Mouse (Mus musculus) inflammation-experienced regulatory T-cells, adult 6 months (primary cell): ENCODE results near the gene Ctnna2. TPM values are rescaled to one million over a fixed set of nuclear protein-coding genes. Genes with fewer than 3 reads are reported as not detected.

Experiments
- ATAC-seq: one replicate; pipeline ENCODE4 v1.8.0; 2017
- polyA plus RNA-seq, 3 experiments: library from polyadenylated mRNA; unstranded; fragments of 100-300 nt; shearing (Covaris generic); gene quantifications; one replicate each; pipeline ENCODE4 v1.2.1; 2017

Ctnna2 gene
- polyA plus RNA-seq, 3 experiments from 2014 or later: not detected

DNA sequence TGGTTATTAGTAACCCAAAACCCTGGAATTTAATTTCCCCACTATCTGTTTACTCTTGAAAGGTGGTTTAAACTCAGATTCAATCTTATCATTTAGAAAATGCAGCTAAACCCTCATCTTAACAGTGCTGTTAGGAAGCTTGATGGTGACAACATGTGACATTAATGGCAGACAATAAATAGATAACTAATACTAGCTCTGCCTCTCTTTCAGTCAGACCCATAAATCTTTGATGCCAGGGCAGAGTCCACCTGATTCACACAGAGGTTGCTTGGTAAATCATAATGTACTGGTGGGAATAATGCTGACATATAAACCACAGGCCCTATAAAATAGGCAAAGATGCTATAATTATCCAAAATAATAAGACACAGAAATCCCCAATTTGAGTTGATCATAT, 398.6 kb downstream of the Ctnna2 start:
- ATAC-seq: no peak

DNA sequence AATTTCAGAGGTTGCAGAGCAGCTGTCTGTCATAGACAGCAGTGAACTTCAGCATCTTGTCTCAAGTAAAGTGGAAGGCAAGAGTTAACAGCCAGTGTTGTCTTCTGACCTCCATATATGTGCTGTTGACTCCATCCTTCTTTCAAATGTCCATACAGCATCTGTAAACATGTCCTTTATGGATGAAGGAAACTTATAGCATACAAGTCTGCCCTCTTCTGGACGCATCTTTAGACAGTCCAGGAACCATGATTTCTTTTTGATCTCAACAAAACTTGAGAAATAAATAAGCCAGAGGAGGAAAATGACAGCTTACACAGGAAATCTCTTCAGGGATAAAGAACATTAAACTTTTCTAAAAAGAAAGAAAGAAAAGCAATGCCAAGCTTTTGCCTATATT, 400.9 kb downstream of the Ctnna2 start:
- no peak for ATAC-seq

DNA sequence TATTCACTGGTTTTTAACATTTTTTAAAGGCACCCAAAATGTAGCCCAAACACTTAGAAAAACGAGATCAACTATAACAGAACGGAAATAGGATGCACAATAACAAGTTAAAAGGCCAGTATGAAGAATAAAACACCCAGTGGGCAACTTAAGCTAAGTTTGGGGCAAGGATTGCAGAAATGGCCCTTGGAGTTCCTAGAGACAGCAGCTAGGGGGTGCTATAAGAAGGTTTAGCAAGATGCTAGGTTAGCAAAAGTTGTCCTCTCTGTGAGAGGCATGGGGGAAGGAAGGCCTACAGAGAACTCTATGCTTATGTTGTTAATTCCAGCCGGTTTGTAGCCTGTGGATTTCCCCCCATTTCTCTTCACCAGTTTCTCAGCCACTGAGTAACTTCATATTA, 401.9 kb downstream of the Ctnna2 start:
- ATAC-seq: no peak

DNA sequence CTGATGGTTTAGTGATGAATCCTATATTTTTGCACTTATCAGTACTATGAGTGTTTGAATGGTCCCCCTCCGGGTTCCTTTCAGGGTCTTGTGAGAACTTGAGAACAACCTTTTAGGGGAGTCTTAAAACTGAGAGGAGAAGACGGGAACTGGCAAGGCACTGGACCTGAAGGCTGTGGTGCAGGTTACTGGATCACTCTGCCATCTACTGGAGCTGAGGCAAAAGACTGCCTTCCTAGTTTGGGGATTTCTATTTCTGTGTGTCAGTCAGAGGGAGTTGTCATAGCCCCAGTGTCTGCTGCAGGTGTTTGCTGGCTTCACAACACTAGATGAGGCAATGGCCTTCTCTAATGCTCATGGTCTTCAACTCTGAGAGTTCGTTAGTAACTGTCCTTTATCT, 406.9 kb downstream of the Ctnna2 start:
- no peak for ATAC-seq

DNA sequence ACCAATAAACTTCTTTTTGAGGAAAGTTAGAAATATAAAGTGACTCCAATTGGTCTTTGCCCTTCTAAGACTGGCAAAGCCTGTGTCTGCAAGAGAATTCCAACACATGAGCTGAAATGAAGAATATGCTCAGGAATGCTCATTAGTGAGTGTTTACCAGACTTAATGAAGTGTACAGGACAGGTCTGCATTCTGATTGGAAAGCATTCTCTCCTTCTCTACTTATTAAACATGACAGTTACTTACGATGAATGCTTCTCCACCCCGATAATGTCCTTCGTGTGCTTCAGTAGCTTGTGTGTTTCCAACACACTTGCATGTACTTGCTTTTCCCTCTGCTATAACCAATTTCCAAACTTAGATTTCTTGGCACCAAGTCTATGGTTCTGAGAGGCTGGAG, 409.6 kb downstream of the Ctnna2 start:
- no peak for ATAC-seq

DNA sequence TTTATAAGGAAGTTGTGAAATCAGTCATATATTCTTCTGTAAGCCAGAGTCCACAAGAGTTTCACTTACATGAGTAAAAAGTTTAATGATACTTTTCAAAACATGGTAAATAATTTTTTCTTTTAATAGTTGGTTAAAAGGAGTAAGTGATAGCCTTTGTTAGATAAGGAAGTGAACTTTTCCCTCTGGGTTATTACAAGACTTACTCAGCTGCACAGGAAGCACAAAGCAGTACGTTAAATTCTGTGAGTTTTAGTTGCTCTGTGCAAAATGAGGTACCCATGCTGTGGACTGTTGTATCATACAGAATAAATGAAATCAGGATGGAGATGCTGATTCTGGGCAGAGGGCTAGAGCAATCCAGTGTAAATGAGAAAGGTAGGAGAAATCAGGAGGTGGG, 423.3 kb downstream of the Ctnna2 start:
- no peak for ATAC-seq

DNA sequence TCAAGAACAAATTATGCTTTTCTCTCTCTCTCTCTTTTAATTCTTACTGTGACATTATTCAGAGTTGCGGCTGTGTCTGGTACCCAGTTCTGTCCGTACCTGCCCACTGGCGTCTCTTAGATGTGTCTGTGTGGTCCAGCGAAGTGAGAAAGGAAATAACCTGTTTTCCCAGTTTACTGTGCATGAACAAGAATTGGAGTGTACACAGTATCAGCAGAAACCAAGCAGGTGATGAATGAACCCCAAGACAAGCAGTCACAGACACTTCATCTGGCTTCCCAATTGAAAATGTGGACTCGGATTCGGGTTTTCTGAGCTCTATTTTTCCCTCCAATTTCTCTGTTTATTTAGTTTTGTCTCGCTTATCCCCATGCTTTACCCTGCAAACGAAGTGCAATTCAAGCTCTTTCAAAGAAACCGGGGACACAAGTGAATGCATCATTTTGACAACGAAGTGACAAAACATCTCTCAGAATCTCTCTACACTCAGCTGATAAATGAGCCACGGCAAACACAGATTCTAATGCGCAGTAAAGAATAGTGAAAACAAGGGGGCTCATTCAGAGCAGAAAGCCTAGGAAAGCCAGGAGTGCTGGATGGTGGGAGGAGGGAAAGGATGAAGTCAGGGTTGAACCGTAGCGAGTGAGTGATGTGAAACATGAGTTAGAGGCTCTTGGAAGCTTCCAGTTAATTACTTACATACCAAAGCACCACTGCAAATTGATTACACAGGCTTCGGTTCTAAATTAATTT, 442.3 kb downstream of the Ctnna2 start:
- ATAC-seq: no peak

DNA sequence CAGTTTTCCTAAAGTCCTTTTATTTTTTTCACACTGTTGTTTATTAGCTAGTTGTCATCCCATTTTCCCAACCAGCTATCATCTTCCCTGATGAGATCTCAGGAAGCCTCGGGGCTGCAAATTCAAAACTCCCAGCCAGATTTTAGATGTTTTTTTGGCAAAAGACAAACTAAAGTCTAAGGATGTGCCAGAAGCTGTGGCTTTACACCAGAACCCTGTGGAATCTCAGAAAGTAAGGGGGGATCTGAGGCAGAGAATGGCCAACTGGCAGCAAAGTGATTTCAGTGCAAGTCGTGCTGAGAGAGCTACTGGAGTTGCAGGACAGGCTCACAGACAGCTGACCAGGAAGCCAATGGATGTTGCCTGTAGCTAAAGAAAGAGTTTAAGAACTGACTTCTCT, 451.9 kb downstream of the Ctnna2 start:
- ATAC-seq: no peak

DNA sequence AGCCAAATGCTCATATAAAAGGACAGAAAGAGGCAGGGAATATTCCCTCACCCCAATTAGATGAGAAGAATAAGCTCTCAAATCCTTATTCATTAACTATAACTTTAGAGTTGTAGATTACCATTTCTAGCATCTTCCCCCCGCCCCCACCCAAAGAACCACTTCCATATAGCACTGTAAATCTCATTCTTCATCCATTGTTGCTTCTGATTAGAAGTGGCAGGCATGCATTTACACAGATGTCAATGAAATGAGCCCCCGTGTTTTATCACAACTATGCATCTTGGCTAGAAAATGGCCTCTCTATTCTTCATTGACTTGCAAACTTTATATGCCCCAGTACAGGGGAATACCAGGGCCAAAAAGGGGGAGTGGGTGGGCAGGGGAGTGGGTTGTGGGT, 457.7 kb downstream of the Ctnna2 start:
- no peak for ATAC-seq

DNA sequence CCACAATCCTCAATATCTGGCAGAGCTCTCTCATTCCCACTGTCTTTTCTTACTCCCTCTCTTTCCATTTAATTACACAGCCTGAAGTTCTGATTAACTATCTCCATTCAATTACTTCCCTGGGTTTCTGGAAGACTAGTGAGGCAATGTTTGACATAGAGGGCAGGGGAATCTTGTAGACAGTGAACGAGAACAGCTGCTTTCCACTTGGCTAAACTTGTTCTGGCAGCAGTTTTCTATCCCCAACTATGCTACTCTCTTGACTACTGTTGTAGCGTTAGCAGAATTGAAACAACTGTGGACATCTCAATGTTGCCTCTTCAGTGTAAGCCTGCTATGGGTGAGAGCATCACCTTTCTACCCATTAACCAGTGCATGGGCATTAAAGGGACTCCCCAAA, 463.0 kb downstream of the Ctnna2 start:
- no peak for ATAC-seq

DNA sequence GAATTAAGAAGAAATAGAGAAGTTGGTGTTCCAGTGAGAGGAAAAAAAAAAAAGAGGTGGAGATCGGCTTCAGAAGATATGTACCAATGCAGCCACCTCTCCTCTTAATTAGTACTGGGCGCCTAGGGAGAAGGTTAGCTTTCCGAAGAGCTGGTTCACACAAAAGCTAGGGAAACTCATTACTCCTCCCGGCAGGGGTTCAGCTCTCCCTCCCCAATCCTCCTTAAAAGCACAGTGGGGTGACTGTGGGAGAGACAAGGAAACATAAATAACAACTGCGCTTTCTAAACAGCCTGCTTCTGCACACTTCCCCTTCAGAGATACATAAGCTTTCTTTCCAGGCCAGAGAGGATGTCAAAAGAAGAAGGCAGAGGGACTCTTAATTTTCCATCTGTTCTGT, 467.7 kb downstream of the Ctnna2 start:
- ATAC-seq: no peak

DNA sequence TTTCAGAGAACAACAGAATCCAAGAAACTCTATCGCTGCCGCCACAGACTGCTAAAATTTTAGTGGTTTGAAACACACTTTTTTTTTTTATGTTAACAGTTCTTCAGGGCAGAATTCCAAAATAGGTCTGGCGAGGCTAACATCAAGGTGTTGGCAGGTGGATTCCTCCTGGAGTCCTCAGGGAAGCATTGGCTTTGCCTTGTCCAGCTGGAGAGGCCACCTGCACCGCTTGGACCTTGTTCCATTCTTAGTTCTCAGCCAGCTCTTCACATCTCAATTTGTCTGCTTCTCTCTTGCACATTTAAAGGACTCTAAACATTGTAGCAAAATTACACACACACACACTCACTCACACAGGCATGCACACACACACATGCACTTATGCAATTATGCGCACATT, 487.8 kb downstream of the Ctnna2 start:
- no peak for ATAC-seq

DNA sequence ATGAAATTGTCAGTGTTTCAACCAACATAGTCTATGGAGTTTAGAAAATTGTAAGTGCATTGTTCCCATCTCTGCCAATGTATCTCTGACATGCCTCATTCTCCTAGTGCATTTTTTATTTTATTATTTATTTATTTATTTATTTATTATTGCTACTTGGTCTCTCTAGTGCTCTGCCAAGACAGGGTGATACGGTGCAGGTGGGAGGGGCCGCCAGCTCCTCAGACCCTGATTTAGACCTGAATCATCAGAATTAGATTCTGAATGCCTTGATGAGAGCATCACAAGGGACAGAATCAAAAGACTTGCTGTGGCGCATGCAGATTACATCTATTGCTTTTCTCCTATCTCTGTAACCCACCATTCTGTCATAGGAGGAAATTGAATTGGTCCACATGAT, 492.8 kb downstream of the Ctnna2 start:
- ATAC-seq: no peak

DNA sequence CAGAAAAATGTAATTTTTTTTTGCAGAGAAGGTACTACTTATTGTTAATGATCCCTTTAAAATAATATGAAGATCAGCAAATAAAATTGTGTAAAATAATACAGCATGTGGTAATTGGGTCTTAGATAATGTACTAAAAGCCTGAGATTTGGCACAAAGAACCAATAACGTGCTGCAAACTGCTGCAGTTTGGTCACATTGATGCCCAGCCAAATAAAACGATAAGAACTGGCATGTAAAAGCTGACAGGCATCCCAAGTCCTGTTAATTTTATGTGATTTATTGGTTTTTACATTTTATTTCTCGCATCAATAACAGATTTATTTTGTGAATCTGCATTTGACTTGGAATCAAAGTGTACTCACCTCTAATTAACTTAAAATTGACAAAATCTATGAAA, 497.4 kb downstream of the Ctnna2 start:
- ATAC-seq: no peak

DNA sequence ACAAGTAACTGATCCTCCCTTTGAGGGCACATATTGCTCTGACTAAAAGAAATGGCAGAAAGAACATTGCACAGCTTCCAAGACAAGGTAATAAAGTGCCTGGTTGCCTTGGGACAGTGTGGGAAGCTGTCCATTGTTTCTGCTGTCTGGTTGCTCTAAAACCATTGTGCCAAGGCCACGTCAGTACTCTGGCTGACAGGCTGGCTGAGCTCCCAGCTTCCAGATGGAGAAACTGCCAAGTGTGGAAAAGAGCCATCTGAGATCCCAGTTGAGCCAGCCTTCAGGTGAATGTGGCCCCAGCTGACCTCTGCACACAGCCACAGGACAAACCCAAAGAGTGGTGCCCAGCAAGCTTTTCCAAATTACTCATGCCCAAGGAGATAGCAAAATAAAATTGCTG, 504.1 kb downstream of the Ctnna2 start:
- no peak for ATAC-seq

DNA sequence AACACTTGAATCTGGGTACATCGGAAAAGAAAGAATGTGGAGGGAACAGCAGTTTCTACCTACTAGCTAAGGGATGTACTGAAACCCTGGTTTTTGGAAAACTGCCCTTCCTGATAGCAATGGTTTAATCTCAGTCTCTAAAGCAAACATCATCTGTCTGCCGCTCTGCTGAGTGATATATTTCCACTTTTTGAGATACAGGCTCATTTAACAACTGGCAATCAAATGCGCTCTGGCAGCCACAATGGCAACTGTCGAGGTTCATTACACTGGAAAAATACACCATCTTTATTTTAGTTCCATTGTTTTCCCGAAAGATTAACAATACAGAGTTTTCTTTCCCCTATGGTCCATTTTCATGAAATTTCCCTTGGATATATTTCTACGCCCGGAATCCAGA, 506.2 kb downstream of the Ctnna2 start:
- no peak for ATAC-seq

DNA sequence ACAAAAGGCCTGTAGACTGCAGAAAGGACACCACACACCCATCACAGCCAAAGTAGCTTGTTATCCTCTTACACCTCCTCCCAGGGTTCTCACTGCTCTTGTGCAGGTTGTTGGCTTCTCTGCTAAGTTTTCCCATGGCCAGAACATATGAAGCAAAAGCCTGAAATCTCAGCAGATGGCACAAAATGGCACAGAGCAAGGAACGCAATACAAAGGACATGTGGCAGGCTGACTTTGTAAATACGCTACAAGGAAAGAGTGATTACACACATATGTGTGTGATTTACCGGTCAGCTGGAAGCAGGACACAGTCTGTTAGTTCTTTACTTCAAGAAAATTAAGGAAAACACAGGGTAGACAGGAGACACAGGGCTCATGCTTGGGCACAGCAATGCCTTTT, 511.4 kb downstream of the Ctnna2 start:
- no peak for ATAC-seq

DNA sequence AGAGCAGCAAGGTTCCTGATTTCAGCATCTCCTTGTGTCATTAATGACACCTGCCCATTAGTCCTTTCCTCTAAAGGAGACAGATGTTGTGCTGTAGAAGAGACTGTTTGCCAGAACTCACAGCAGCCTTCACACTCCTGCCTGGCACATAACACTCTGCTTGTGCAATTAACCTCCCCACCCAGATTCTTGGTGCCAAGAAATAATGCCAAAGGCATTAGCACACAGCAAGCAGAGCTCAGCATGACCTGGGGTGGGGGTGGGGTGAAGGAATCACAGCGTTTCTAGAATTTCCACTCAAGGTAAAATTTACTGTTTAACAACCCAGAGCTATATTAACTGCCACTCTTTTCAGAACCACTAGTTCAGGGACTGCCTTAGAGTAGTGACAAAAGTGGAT, 516.8 kb downstream of the Ctnna2 start:
- ATAC-seq: no peak

DNA sequence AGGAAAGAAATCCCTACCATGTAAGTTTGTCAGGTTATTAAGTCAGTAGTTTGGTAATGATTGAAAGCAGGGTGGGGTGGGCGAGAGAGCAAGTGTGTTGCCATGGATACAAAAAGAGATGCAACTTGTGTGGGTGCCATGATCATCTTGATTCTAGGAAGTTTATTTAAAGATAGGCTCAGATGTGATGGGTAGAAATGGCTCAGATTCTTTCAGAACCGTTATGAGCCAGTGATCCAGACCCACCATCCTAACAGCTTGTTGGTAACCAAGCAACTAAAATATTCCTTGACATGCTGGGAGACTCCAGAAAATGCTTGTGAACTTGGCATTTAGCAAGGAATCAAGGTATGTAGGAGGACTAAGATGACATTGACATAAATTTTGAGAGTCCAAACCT, 521.6 kb downstream of the Ctnna2 start:
- ATAC-seq: no peak

DNA sequence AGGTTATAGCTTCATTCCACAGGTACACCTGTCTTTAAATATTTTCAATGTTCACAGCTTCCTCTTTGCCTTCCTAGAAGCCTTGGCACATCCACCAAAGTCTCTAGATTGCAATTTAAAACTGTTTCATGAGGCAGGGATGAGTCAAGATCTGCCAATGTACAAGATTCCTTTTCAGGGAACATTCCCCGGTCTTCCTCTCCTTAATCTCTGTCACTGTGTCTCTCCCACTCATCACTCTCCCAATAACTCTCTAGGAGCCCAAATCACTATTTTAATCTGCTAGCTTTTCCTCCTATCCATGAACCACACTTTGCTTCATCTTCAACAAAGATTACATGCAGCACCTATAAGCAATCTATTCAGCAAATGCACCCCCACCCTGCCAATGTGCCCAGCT, 532.6 kb downstream of the Ctnna2 start:
- no peak for ATAC-seq

DNA sequence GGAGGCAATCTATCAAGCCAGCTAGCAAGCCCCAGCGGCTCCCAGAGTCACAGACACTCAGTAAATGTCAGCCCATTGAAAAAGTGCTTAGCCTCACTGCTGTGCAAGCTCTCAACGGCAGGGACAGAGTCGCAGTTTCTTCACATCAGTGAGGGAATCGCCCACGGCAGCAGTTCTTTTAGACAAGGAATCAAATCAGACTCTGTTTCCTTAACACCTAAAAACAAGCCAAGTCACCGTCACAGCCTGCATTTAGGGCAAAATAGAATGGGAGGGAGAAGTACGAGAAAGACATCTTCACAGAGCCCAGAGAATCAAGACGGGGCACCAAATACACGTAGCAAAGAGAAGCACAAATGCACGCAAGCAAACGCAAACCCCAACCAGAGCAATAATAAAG, 535.6 kb downstream of the Ctnna2 start:
- no peak for ATAC-seq

DNA sequence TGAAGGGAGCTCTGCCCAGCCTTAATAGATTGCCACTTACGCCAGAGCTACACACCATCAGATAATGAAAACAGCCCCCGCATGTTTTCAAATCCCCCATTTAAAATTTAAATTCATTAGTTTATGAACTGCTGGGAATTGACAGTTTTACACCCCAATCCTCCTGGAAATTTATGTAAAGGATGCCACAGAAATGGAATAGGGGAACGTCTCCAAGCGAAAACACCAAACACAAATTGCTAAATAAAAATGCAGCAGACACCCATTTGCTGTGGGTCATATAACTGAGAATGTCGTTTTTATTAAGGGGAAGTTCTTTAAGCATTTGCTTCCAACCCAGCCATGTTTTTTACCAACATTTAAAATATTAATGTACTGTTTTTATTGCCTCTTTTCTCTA, 538.4 kb downstream of the Ctnna2 start:
- ATAC-seq: no peak

DNA sequence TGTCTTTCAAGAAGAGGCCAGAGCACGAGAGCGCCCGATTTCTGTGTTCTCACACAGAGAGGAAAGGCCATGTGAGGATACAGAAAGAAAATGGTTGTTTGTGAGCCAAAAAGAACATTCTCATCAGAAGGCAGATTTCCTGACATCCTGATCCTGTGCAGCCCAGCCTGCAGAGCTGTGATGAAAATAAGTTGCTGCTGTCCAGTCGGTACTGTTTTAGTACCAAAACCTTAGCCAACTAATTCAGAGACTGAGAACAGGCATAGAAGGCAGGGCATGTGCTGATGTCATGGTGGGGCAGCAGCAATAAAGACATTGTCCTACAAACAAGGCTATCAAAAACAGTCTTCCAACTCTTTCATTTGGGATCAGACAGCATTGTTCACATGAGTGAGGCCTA, 549.1 kb downstream of the Ctnna2 start:
- ATAC-seq: no peak

DNA sequence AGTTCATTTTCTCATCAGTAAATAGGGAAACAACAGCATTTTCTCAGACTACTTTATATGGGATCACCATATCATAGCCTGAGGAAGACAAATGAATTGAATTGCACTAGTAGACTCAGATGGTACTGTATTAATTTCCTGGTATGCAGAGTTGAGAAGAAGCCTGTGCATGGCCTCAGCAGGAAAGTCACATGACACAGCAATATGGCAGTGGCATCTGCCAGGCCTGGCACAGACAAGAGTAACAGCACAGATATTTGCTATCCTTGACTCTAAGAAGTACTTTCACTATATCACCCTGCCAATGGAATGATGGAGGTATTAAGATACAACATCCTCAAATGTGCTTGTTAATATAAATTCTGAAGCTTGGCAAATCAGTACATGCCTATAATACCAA, 553.8 kb downstream of the Ctnna2 start:
- no peak for ATAC-seq

DNA sequence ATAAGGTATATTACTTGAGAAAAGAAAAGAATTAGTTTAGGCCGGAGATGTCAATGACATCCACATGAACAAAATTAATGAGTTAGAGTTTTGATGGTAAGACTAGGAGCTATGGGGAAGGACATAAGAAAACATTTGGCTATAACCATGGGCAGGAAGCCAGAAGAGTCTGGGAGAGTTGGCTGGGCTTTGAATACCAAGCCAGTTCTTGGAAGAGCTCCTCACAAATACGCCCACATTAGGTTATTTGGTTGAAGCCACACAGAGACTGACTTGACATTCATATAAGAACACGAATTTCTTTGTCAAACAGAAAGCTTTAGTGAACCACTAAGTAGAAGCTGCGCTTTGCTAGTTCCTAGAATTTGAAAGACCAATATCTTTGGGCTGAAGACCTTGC, 554.7 kb downstream of the Ctnna2 start:
- ATAC-seq: no peak
